Mouse (Mus musculus) intestine, embryonic 16.5 days (tissue): ENCODE results near the gene Cebpb. TPM values are rescaled to one million over a fixed set of nuclear protein-coding genes. Genes with fewer than 3 reads are reported as not detected.

ENCODE experiments used
- ATAC-seq: fragments of 200-750 bp; cut with Nextera tagmentation; 2 replicates; pipeline ENCODE4 v1.8.0; 2017; ENCODE audit warnings: moderate TSS enrichment, moderate library complexity
- H3K27ac ChIP-seq: fragments of 300-500 bp; sonication (generic); 2 replicates; pipeline ENCODE4 v1.5.1; 2014; ENCODE audit warnings: mild to moderate bottlenecking, low read length
- H3K27me3 ChIP-seq: fragments of 300-500 bp; sonication (generic); replicated peaks from 2 replicates; pipeline ENCODE4 v1.6.1; 2014; ENCODE audit warnings: low read length, control low read depth, mixed read lengths; ENCODE audit not compliant: control insufficient read depth, insufficient read depth
- H3K36me3 ChIP-seq: fragments of 300-500 bp; sonication (generic); 2 replicates; pipeline ENCODE4 v1.6.1; 2014; ENCODE audit warnings: low read length, control low read depth; ENCODE audit not compliant: control insufficient read depth, insufficient read depth
- H3K4me1 ChIP-seq: fragments of 300-500 bp; sonication (generic); 2 replicates; pipeline ENCODE4 v1.6.1; 2014; ENCODE audit warnings: low read length, control low read depth, mixed read lengths; ENCODE audit not compliant: control insufficient read depth, insufficient read depth
- H3K4me2 ChIP-seq: fragments of 300-500 bp; sonication (generic); 2 replicates; pipeline ENCODE4 v1.6.1; 2014; ENCODE audit warnings: low read depth, low read length, control low read depth
- H3K4me3 ChIP-seq: fragments of 300-500 bp; sonication (generic); 2 replicates; pipeline ENCODE4 v1.5.1; 2014; ENCODE audit warnings: mild to moderate bottlenecking, low read length
- H3K9ac ChIP-seq: fragments of 300-500 bp; sonication (generic); 2 replicates; pipeline ENCODE4 v1.6.1; 2014; ENCODE audit warnings: low read depth, low read length
- H3K9me3 ChIP-seq: fragments of 300-500 bp; sonication (generic); 2 replicates; pipeline ENCODE4 v1.6.1; 2016; ENCODE audit warnings: low read length, control low read depth; ENCODE audit not compliant: control insufficient read depth
- WGBS: fragments of 180-500 bp; shearing (Covaris S2); extraction: QIAGEN DNeasy Blood & Tissue Kit; methylation state at CpG from one replicate; pipeline ENCODE4 v1.1.7; 2014; 5-methylcytosine and 5-hydroxymethylcytosine counted together
- polyA plus RNA-seq: library from polyadenylated mRNA; unstranded; fragments of >200 nt; fragmentation: Nextera tagmentation; extraction: Ambion mirVana; gene quantifications from 2 replicates; pipeline ENCODE4 v1.2.1, GENCODE M21; 2015

Gene Cebpb
- polyA plus RNA-seq, 1 experiment from 2014 or later, result 0.65 TPM

GRCm38 (mm10) chr2:167688126-167688497, 603 bp upstream of the Cebpb start:
- Histone ChIP-seq H3K27ac (peak overlapping the region; percentile 95), H3K9me3 (no peaks in the 10 kb centered on the region), H3K4me3 (peak overlapping the region; percentile 85), H3K9ac (peak overlapping the region; percentile 92), H3K27me3 (no peaks in the 10 kb centered on the region), H3K4me1 (peaks cover 28% of the 10 kb centered on the region), H3K36me3 (peaks cover 4% of the 10 kb centered on the region; the same call in 1 of the 2 replicates), H3K4me2 (peak overlapping the region; percentile 87)
- peak; percentile 57 for ATAC-seq
- 20% methylated on average over 12 of the region's 12 CpGs for WGBS

GRCm38 (mm10) chr2:167689501-167690218, 945 bp downstream of the Cebpb start, which contains the start of gene Tmem189:
Gene Tmem189, minus strand, starts transcription at chr2:167689822.
- peak; percentile 14 for ATAC-seq
- Histone ChIP-seq H3K9ac (peak within 1 kb of the TSS; percentile 92), H3K4me1 (peaks cover 30% of the 10 kb centered on the region), H3K27me3 (no peaks in the 10 kb centered on the region), H3K27ac (peak within 1 kb of the TSS; percentile 95), H3K36me3 (peaks cover 4% of the 10 kb centered on the region; the same call in 1 of the 2 replicates), H3K4me2 (peak within 1 kb of the TSS; percentile 87), H3K9me3 (no peaks in the 10 kb centered on the region), H3K4me3 (peak within 1 kb of the TSS; percentile 85)
- under 1% methylated on average over 87 of the region's 99 CpGs for WGBS

GRCm38 (mm10) chr2:167690219-167690961, 1.7 kb downstream of the Cebpb start:
- Histone ChIP-seq H3K9ac (peak overlapping the region; percentile 92), H3K4me2 (peak overlapping the region; percentile 87), H3K36me3 (peaks cover 4% of the 10 kb centered on the region; the same call in 1 of the 2 replicates), H3K4me3 (peak overlapping the region; percentile 85), H3K4me1 (peaks cover 32% of the 10 kb centered on the region), H3K9me3 (no peaks in the 10 kb centered on the region), H3K27ac (0 out of 2 replicates have a peak overlapping the region, but pooled peaks have one; percentile 27), H3K27me3 (no peaks in the 10 kb centered on the region)
- ATAC-seq, result no peak
- WGBS, result 48% methylated on average over 15 of the region's 15 CpGs

- Histone ChIP-seq H3K36me3 (peaks cover 4% of the 10 kb centered on the region; the same call in 1 of the 2 replicates), H3K4me2 (peak overlapping the region; percentile 87), H3K9me3 (no peaks in the 10 kb centered on the region; the same call in 1 of the 2 replicates), H3K4me3 (peak overlapping the region; percentile 85), H3K27ac (peak overlapping the region; percentile 27; the same call in 1 of the 2 replicates), H3K27me3 (no peaks in the 10 kb centered on the region), H3K9ac (peak overlapping the region; percentile 72), H3K4me1 (peaks cover 32% of the 10 kb centered on the region)
- WGBS, result 74% methylated on average over 12 of the region's 12 CpGs
- ATAC-seq, result no peak
These were observed 2.2 kb downstream of the Cebpb start for GRCm38 (mm10) chr2:167690962-167691311.

- H3K4me2 ChIP-seq, result peak overlapping the region; percentile 87
- peak overlapping the region; percentile 72 for H3K9ac ChIP-seq
These were observed 2.7 kb downstream of the Cebpb start for GRCm38 (mm10) chr2:167691410-167691809.

GRCm38 (mm10) chr2:167691871-167692661, 3.4 kb downstream of the Cebpb start:
- WGBS, result 89% methylated on average over 14 of the region's 14 CpGs
- no peaks in the 10 kb centered on the region for H3K27me3 ChIP-seq
- H3K4me3 ChIP-seq, result peak overlapping the region; percentile 85
- peak overlapping the region; percentile 87 for H3K4me2 ChIP-seq
- peaks cover 4% of the 10 kb centered on the region; the same call in 1 of the 2 replicates for H3K36me3 ChIP-seq
- no peaks in the 10 kb centered on the region; the same call in 1 of the 2 replicates for H3K9me3 ChIP-seq
- H3K4me1 ChIP-seq, result peaks cover 39% of the 10 kb centered on the region
- no peak for ATAC-seq
- H3K9ac ChIP-seq, result peak overlapping the region; percentile 72; the same call in 1 of the 2 replicates
- peak overlapping the region; percentile 9; the same call in 1 of the 2 replicates for H3K27ac ChIP-seq

More at GRCm38 (mm10) chr2:167691410-167691809, 2.7 kb downstream of the Cebpb start:
- peaks cover 36% of the 10 kb centered on the region for H3K4me1 ChIP-seq
- no peaks in the 10 kb centered on the region for H3K27me3 ChIP-seq
- 89% methylated on average over 6 of the region's 6 CpGs for WGBS
- H3K9me3 ChIP-seq, result no peaks in the 10 kb centered on the region; the same call in 1 of the 2 replicates
- no peak for ATAC-seq
- peak overlapping the region; percentile 9; the same call in 1 of the 2 replicates for H3K27ac ChIP-seq
- peak overlapping the region; percentile 85 for H3K4me3 ChIP-seq
- H3K36me3 ChIP-seq, result peaks cover 4% of the 10 kb centered on the region; the same call in 1 of the 2 replicates

GRCm38 (mm10) chr2:167692831-167693230, 4.1 kb downstream of the Cebpb start:
- Histone ChIP-seq H3K27ac (no peak overlapping the region), H3K9me3 (no peaks in the 10 kb centered on the region; the same call in 1 of the 2 replicates), H3K27me3 (no peaks in the 10 kb centered on the region), H3K4me1 (peaks cover 39% of the 10 kb centered on the region), H3K4me2 (no peak overlapping the region), H3K9ac (no peak overlapping the region), H3K4me3 (no peak overlapping the region), H3K36me3 (peaks cover 4% of the 10 kb centered on the region; the same call in 1 of the 2 replicates)
- ATAC-seq, result no peak
- 61% methylated on average over 3 of the region's 3 CpGs for WGBS

- 74% methylated on average over 2 of the region's 2 CpGs for WGBS
- H3K36me3 ChIP-seq, result peaks cover 4% of the 10 kb centered on the region; the same call in 1 of the 2 replicates
- H3K9ac ChIP-seq, result no peak overlapping the region
- no peak overlapping the region for H3K27ac ChIP-seq
- no peak overlapping the region for H3K4me3 ChIP-seq
- H3K4me2 ChIP-seq, result no peak overlapping the region
- H3K9me3 ChIP-seq, result no peaks in the 10 kb centered on the region; the same call in 1 of the 2 replicates
- ATAC-seq, result no peak
- no peaks in the 10 kb centered on the region for H3K27me3 ChIP-seq
- peaks cover 34% of the 10 kb centered on the region for H3K4me1 ChIP-seq
These were observed 4.8 kb downstream of the Cebpb start for GRCm38 (mm10) chr2:167693540-167693939.
